Mouse (Mus musculus): ENCODE results near the gene Cenph.
"Not testable (repeated sequence)": the region's sequence is repeated elsewhere in the genome, so short reads cannot be mapped to it uniquely, and the experiment has no call there.

The Cenph gene

GRCm38 (mm10) chr13:100746090-100746489, 29.6 kb downstream of the Cenph start:
- DNase-seq (ENCODE audit: low spot score), result no peak

GRCm38 (mm10) chr13:100744036-100744744, 31.5 kb downstream of the Cenph start, which contains the start of gene Mrps36:
Gene Mrps36, minus strand, starts transcription at chr13:100744659.
- peak; percentile 61 for DNase-seq (ENCODE audit: low spot score)

DNA sequence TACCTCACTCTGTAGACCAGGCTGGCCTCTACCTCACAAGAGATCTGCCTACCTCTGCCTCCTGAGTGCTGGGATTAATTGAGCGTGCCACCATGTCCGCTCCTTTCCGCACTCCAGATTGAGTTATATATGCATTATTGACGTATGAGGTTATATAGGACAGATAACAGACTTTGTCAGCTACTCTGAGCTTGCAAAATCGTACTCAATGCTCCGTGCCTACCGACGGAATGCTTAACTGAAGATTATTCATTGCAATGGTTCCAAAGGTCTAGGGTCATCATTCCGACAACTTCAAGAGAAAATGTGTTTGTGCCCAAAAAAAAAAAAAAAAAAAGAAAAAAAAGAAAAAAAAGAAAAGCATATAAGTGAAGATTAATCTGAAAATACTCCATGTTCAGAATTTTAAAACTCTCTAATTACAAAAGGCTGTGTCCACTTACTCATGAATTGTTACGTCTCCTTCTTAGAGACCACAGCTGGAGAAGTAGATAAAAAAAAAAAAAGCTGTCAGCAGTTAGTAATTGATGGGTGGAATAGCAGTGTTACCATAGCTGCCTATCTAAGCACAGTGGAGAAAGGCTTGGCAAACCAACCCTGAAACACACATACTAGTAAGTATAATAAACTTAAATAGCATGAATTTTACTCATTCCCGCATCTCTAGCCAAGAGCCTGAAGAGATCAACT, 32.2 kb downstream of the Cenph start:
- no peak for DNase-seq (ENCODE audit: low spot score)

DNA sequence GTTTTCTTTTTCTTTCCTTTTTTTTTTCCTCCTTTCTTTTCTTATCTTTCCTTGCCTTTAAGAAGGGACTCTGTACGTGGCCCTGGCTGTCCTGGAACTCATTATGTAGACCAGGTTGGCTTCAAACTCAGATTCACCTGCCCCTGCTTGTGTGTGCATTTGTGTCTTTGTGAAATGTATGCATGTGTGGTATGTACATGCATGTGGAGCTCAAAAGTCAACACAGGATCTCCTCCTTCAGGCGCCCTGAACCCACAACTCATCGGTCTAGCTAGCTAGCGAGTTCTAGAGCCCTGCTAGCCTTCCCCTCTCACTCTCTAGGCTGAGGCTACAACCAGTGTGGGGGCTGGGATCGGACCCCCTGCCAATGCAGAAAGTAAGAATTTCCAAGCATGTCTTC, 32.9 kb downstream of the Cenph start:
- DNase-seq (ENCODE audit: low spot score), result no peak

GRCm38 (mm10) chr13:100732756-100733155, 42.9 kb downstream of the Cenph start:
- no peak for DNase-seq (ENCODE audit: low spot score)

- DNase-seq (ENCODE audit: low spot score), result not testable (repeated sequence)
Measured at GRCm38 (mm10) chr13:100731462-100732046, 44.1 kb downstream of the Cenph start.

DNA sequence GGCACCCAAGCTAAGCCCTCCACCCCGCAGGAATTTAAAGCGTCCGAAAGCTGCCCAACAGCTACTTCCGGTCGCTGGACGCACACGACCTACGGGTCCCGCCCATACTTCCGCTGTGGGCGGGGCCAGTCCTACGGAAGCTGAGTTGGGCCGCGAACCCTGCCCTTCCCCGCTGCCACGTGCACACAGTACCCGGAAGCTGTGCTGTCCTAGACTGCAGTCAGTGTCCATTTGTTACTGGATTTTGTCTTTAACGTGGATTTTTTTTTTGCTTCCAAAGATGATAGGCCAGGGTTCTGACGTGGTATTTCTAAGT, 44.9 kb downstream of the Cenph start, which contains the start of gene Cdk7:
TSS of gene Cdk7 (minus strand) at position 79 of the 316 bp plus-strand sequence.
- DNase-seq (ENCODE audit: low spot score), result peak; percentile 70

GRCm38 (mm10) chr13:100730153-100730860, 45.4 kb downstream of the Cenph start:
- DNase-seq (ENCODE audit: low spot score), result no peak

GRCm38 (mm10) chr13:100728530-100728929, 47.2 kb downstream of the Cenph start:
- DNase-seq (ENCODE audit: low spot score), result not testable (repeated sequence)

- no peak for DNase-seq (ENCODE audit: low spot score)
Measured at GRCm38 (mm10) chr13:100728086-100728485, 47.6 kb downstream of the Cenph start.

- no peak for DNase-seq (ENCODE audit: low spot score)
Measured at GRCm38 (mm10) chr13:100725194-100725593, 50.5 kb downstream of the Cenph start.

DNA sequence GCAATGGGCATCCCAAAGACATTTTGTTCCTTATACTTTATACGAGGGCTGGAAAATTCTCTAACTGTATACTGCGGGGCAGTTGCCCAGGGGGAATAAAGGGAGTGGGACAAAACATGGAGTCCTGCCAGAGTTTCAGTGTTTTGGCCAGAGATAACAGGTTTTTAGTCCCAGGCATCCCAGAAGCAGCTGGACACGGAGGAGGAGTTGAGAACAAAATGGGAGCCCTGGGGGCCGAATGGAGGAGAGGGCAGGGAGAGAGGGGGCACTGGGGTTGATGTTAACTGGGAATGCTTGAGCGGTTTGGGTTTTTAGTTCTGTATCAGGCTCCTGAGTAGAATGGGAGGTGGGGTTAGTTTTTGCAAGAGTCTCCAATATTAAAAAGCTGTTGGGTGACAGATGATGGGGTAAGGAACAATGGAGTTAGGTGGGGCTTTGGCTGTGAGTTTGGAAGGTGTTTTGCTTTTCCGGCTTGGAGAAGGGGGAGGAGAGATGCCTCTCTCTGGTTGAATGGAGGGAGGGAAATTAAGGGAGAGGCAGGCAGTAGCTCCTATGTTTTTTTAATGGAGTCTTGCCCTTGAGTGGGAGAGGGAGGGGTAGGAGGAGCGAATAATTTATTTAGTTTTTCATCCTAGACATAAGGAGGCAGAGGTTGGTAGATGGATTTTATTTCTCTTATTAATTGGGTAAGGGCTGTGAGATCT, 51.5 kb downstream of the Cenph start:
- no peak for DNase-seq (ENCODE audit: low spot score)

DNA sequence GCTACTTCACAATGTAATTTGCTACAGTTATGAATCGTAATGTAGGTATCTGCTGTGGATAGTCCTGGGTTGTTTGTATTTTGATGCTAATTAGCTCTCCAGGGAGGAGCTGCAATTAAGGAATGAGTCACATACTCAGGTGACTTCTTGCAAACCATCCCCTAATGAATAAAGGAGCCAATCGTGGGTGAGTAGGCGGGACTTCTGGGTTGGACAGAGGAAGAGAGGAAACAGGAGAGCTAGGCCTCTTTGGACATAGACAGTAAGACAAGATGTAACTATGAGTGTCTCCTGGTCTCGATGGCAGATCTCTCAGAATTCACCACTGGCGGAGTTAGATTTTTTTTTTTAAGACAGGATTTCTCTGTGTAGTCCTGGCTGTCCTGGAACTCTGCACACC, 54.0 kb downstream of the Cenph start:
- no peak for DNase-seq (ENCODE audit: low spot score)

DNA sequence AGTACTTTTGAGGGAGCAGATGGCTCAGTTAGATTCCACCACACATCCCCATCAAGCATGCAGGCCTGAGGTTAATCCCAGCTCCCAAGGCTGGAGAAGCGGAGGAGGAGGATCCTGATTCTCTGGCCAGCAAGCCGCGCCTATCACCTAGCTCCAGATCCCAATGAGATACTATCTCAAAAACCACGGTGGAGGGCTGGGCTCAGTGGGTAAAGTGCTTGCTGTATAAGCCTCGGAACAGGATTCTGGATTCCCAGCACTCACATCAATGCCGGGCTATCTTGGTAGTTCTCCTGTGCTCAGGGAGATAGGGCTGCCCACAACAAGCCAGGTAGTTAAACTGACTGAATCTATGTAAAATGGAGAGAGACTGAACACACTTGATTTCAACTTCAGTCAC, 60.2 kb downstream of the Cenph start:
- no peak for DNase-seq (ENCODE audit: low spot score)
